Mouse (Mus musculus) lung, postnatal 36 days (tissue): Measurements from ENCODE around the gene Znrd1.
"Not testable (repeated sequence)": the region's sequence is repeated elsewhere in the genome, so short reads cannot be mapped to it uniquely, and the experiment has no call there.

Source experiments
- DNase-seq: peaks from one replicate; pipeline ENCODE4 v3.0.0; 2022; ENCODE audit warnings: mixed read lengths

Gene Znrd1

GRCm38 (mm10) chr17:36957999-36958743 lies at the start of gene Znrd1, which contains the start of gene Znrd1as:
Gene Znrd1 (minus strand): TSS chr17:36958559.
Gene Znrd1as (plus strand): TSS chr17:36958592.
- DNase-seq, result peak; percentile 97

GRCm38 (mm10) chr17:37003366-37003765 lies 45.0 kb upstream of the Znrd1 start:
- no peak for DNase-seq

- DNase-seq, result peak; percentile 90
Observed at GRCm38 (mm10) chr17:37002364-37003330, 44.3 kb upstream of the Znrd1 start.

GRCm38 (mm10) chr17:37000863-37001262 lies 42.5 kb upstream of the Znrd1 start, which contains the start of gene Zfp57:
Gene Zfp57 (plus strand): TSS chr17:37001163.
- no peak for DNase-seq

- DNase-seq, result no peak
Observed at GRCm38 (mm10) chr17:36998477-36998876, 40.1 kb upstream of the Znrd1 start.

GRCm38 (mm10) chr17:36997033-36997735 lies 38.8 kb upstream of the Znrd1 start:
- DNase-seq, result peak; percentile 95

GRCm38 (mm10) chr17:36995448-36995847 lies 37.1 kb upstream of the Znrd1 start:
- no peak for DNase-seq

- no peak for DNase-seq
Observed at GRCm38 (mm10) chr17:36994528-36994927, 36.2 kb upstream of the Znrd1 start.

- no peak for DNase-seq
Observed at GRCm38 (mm10) chr17:36993770-36994325, 35.5 kb upstream of the Znrd1 start.

- DNase-seq, result no peak
Observed at GRCm38 (mm10) chr17:36992336-36993104, 34.2 kb upstream of the Znrd1 start.

GRCm38 (mm10) chr17:36990630-36991029 lies 32.3 kb upstream of the Znrd1 start:
- not testable (repeated sequence) for DNase-seq

- DNase-seq, result no peak
Observed at GRCm38 (mm10) chr17:36989437-36989836, 31.1 kb upstream of the Znrd1 start, which contains the start of gene H2-M5. Gene H2-M5 (minus strand): TSS chr17:36989537.

- DNase-seq, result no peak
Observed at GRCm38 (mm10) chr17:36988475-36988874, 30.1 kb upstream of the Znrd1 start.

GRCm38 (mm10) chr17:36982253-36983155 lies 24.1 kb upstream of the Znrd1 start:
- peak; percentile 58 for DNase-seq

- DNase-seq, result no peak
Observed at GRCm38 (mm10) chr17:36981845-36982244, 23.5 kb upstream of the Znrd1 start.

- DNase-seq, result no peak
Observed at GRCm38 (mm10) chr17:36981221-36981813, 23.0 kb upstream of the Znrd1 start, which contains the start of gene 2410137M14Rik. Gene 2410137M14Rik (minus strand): TSS chr17:36981237.

- DNase-seq, result no peak
Observed at GRCm38 (mm10) chr17:36973271-36973787, 15.0 kb upstream of the Znrd1 start.

- peak; percentile 33 for DNase-seq
Observed at GRCm38 (mm10) chr17:36972791-36973190, 14.4 kb upstream of the Znrd1 start.

- DNase-seq, result no peak
Observed at GRCm38 (mm10) chr17:36971172-36971850, 13.0 kb upstream of the Znrd1 start.
